Mouse (Mus musculus) embryonic facial prominence, embryonic 14.5 days (tissue): Measurements from ENCODE around the gene Galnt7. TPM values are rescaled to one million over a fixed set of nuclear protein-coding genes. Genes with fewer than 3 reads are reported as not detected.
"Not testable (repeated sequence)": the region's sequence is repeated elsewhere in the genome, so short reads cannot be mapped to it uniquely, and the experiment has no call there.

Experiments used
- ATAC-seq: fragments of 200-750 bp; cut with Nextera tagmentation; 2 replicates; pipeline ENCODE4 v1.8.0; 2017; ENCODE audit warnings: low read depth, moderate number of reproducible peaks, moderate TSS enrichment
- DNase-seq: peaks from one replicate; pipeline ENCODE4 v3.0.0-alpha.2; 2015; ENCODE audit warnings: low spot score
- H3K27ac ChIP-seq: fragments of 300-500 bp; sonication (generic); replicated peaks from 2 replicates; pipeline ENCODE4 v1.5.1; 2014; ENCODE audit warnings: low read depth, mild to moderate bottlenecking, low read length, moderate library complexity
- H3K27me3 ChIP-seq: fragments of 300-500 bp; sonication (generic); replicated peaks from 2 replicates; pipeline ENCODE4 v1.6.1; 2014; ENCODE audit warnings: low read length; ENCODE audit not compliant: control insufficient read depth, insufficient read depth
- H3K36me3 ChIP-seq: fragments of 300-500 bp; sonication (generic); 2 replicates; pipeline ENCODE4 v1.6.1; 2014; ENCODE audit warnings: low read length, mixed read lengths; ENCODE audit not compliant: control insufficient read depth, insufficient read depth
- H3K4me1 ChIP-seq: fragments of 300-500 bp; sonication (generic); 2 replicates; pipeline ENCODE4 v1.6.1; 2014; ENCODE audit warnings: antibody characterized with exemption, low read length; ENCODE audit not compliant: control insufficient read depth, insufficient read depth
- H3K4me2 ChIP-seq: fragments of 300-500 bp; sonication (generic); 2 replicates; pipeline ENCODE4 v1.6.1; 2014; ENCODE audit warnings: low read depth, mild to moderate bottlenecking, low read length, moderate library complexity, mixed read lengths
- H3K4me3 ChIP-seq: fragments of 300-500 bp; sonication (generic); 2 replicates; pipeline ENCODE4 v1.5.1; 2014; ENCODE audit warnings: low read depth, mild to moderate bottlenecking, low read length
- H3K9ac ChIP-seq: fragments of 300-500 bp; sonication (generic); 2 replicates; pipeline ENCODE4 v1.6.1; 2014; ENCODE audit warnings: low read depth, mild to moderate bottlenecking, low read length, moderate library complexity, mixed read lengths
- H3K9me3 ChIP-seq: fragments of 300-500 bp; sonication (generic); 2 replicates; pipeline ENCODE4 v1.6.1; 2016; ENCODE audit warnings: low read length; ENCODE audit not compliant: control insufficient read depth
- WGBS: fragments of 180-500 bp; shearing (Covaris S2); extraction: QIAGEN DNeasy Blood & Tissue Kit; methylation state at CpG from one replicate; pipeline ENCODE4 v1.1.7; 2014; 5-methylcytosine and 5-hydroxymethylcytosine counted together
- polyA plus RNA-seq: library from polyadenylated mRNA; unstranded; fragments of >200 nt; fragmentation: Nextera tagmentation; extraction: Ambion mirVana; gene quantifications from 2 replicates; pipeline ENCODE4 v1.2.1, GENCODE M21; 2014

Galnt7 gene
- polyA plus RNA-seq, 1 experiment from 2014 or later: 14.1 TPM

DNA sequence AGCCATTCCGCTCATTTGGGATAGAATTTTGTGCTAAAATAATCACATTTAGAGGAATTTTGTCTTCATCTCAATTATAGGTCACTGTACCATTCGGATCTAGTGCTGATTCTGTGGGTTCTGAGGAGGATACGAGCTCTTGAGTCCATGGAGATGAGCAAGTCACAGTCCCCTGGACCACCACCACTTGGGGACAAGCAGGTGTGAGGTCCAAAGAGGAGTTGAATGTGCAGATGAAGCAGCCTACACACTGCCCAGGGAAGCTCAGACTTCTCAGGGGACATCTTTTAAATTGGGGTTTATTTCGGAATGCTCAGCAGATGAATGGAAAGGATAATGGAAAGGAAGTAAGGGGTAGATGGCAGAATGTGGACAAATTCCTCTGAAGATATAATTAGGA is 119.7 kb downstream of the Galnt7 start:
- Histone ChIP-seq H3K9me3 (no peaks in the 10 kb centered on the region), H3K27ac (no peak overlapping the region), H3K27me3 (no peaks in the 10 kb centered on the region), H3K4me2 (no peak overlapping the region), H3K9ac (no peak overlapping the region), H3K4me3 (no peak overlapping the region), H3K36me3 (peaks cover 17% of the 10 kb centered on the region), H3K4me1 (no peaks in the 10 kb centered on the region)
- ATAC-seq: no peak
- DNase-seq: no peak
- 88% methylated on average over 4 of the region's 4 CpGs for WGBS

DNA sequence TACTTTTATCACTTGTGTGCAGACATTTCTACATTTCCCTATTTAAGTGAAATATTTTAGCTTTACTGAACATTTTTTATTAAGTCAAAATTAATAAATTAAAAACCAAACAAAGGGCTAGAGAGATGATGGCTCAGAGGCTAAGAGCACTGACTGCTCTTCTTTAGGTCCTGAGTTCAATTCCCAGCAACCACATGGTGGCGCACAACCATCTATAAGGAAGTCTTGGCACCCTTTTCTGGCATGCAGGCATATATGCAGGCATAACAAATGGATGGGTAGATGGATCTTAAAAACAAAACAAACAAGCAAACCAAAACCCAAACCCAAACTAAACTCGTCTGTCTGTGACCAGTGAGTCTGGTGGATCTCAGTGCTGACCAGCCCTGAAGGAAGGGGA is 120.6 kb downstream of the Galnt7 start:
- Histone ChIP-seq H3K4me1 (no peaks in the 10 kb centered on the region), H3K36me3 (peaks cover 17% of the 10 kb centered on the region), H3K9me3 (no peaks in the 10 kb centered on the region), H3K4me3 (no peak overlapping the region), H3K27ac (no peak overlapping the region), H3K4me2 (no peak overlapping the region), H3K9ac (no peak overlapping the region), H3K27me3 (no peaks in the 10 kb centered on the region)
- peak; percentile 46 for DNase-seq
- 51% methylated on average over 2 of the region's 2 CpGs for WGBS
- ATAC-seq: no peak

DNA sequence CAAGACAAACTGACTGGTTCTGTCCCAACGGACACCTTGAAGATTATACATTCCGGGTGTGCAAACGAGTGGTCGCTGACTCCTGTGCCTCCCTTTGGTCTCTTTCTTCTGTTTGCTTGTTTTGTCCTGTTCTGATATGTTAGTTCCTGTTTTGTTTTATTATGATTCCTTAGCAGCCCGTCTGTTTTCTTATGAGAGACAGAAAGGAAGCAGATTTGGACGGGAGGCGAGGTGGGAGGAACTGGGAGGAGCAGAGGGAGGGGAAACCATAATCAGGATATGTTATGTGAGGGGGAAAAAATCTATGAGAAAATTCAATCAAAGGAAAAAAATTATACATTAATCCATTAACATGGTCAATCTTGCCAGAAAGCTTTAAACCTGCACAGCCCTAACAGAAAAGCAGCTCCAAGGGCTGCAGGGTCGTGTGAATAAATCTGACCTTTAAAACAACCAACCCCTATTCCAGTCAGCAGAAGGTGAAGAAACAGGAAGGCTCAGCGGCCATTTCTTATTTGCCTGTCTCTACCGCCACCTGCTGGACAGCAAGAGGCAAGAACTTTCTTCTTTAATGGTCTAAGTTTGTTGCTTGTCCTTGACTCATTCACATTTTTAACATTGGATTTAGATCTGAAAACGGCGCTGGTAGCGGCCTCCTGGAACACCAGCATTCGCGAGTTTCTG is 122.0 kb downstream of the Galnt7 start:
- Histone ChIP-seq H3K4me2 (no peak overlapping the region), H3K36me3 (peaks cover 12% of the 10 kb centered on the region), H3K9ac (no peak overlapping the region), H3K27ac (no peak overlapping the region), H3K9me3 (no peaks in the 10 kb centered on the region), H3K4me3 (no peak overlapping the region), H3K27me3 (no peaks in the 10 kb centered on the region), H3K4me1 (no peaks in the 10 kb centered on the region)
- WGBS: 30% methylated on average over 15 of the region's 15 CpGs
- ATAC-seq (peak; percentile 31), DNase-seq (peak; percentile 90)

DNA sequence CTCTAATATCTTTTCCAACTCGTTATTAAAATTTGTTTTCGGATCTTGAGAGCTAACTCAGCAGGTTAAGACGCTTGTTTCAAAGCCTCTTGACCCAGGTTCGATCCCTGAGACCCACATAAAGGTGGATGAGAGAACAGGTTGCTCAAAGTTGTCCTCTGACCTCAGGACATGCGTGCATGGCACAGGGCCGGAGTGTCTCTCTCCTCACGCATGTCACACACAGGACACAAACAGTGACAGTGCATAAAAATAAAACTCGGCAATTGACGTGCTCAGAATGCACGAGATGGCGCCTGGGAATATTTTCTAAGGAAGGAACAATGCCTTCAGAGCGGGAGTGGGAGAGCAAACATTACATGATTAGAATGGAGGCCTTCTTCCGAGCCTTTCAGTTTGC is 122.6 kb downstream of the Galnt7 start:
- WGBS: 92% methylated on average over 13 of the region's 13 CpGs
- Histone ChIP-seq H3K9ac (no peak overlapping the region), H3K36me3 (peaks cover 12% of the 10 kb centered on the region), H3K9me3 (no peaks in the 10 kb centered on the region), H3K4me2 (no peak overlapping the region), H3K27ac (no peak overlapping the region), H3K4me3 (no peak overlapping the region), H3K4me1 (no peaks in the 10 kb centered on the region), H3K27me3 (no peaks in the 10 kb centered on the region)
- no peak for ATAC-seq
- no peak for DNase-seq

DNA sequence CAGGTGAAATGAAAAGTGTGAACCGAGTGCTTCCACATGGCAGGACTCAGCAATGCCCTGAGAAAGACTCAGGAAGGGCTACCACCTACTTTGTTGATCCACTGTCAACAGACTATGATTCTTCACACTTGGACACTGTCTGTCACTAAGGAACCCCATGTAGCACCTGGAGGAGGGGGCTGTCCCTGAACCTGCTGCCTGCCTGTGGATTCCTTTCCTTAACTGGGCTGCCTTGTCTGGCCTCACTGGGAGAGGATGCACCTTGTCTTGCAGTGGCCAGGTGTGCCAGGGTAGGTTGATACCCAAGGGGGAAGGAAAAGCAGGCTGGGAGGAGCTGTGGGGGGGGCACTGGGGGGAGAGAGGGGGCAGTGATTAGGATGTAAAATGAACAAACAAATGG is 124.8 kb downstream of the Galnt7 start:
- DNase-seq (no peak), ATAC-seq (no peak)
- H3K27ac ChIP-seq: no peak overlapping the region
- no peak overlapping the region for H3K4me2 ChIP-seq
- H3K27me3 ChIP-seq: no peaks in the 10 kb centered on the region
- H3K9ac ChIP-seq: no peak overlapping the region
- no peak overlapping the region for H3K4me3 ChIP-seq
- H3K9me3 ChIP-seq: no peaks in the 10 kb centered on the region
- H3K36me3 ChIP-seq: 0 out of 2 replicates have a peak, but pooled peaks cover 8% of the 10 kb centered on the region
- H3K4me1 ChIP-seq: no peaks in the 10 kb centered on the region
- 92% methylated on average over 1 of the region's 1 CpGs for WGBS

DNA sequence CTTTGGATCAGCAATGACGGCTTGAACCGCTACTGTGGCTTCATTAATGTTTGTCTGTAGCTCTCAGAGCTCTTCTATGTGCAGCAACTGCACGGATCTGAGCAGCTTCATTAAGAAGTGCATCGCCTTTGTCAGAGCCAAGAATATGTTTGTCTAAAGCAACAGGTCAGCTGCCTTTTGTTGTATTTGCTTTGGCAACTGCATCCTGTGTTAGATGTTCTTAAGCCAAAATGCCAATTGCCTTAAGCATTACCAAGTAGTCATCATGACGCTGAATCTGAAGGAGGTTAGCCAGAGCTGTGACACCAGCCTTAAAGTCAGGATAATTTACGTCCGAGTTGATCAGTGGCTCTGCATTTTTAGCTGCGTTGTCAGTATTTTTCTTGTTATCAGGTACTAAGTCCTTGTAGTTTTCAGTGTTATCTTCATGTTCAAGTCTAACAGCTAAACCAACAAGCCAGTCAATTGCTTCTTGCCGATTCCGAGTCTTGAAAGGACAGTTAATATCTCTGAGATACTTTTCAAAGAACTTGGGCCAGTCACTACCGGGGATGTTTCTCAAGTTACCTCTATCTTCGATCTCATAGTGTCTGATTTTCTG is 132.5 kb downstream of the Galnt7 start:
- Histone ChIP-seq H3K4me3 (no peak overlapping the region), H3K4me1 (no peaks in the 10 kb centered on the region), H3K27ac (no peak overlapping the region), H3K9ac (no peak overlapping the region), H3K9me3 (no peaks in the 10 kb centered on the region), H3K4me2 (no peak overlapping the region), H3K36me3 (peaks cover 12% of the 10 kb centered on the region), H3K27me3 (no peaks in the 10 kb centered on the region)
- ATAC-seq (no peak), DNase-seq (no peak)
- WGBS: 88% methylated on average over 12 of the region's 12 CpGs

DNA sequence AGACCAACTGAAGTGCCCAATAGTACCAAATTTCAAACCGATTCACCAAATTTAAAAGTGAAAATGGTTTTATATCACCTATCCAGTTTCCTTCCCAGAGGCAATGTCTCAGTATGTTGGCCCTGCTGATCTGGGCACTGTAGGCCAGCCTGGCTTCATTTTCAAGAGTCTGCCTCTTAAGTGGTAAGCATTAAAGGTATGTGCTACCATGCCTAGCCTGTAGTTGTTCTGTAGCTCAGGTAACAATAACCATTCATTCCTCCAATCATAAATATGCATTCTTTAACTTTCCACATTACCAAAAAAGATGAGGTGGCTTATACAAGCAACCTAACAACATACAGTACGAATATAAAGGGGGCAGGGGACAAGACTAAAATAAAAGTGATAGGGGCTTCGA is 135.1 kb downstream of the Galnt7 start:
- peaks cover 20% of the 10 kb centered on the region for H3K36me3 ChIP-seq
- DNase-seq (no peak), ATAC-seq (no peak)
- H3K27ac ChIP-seq: no peak overlapping the region
- H3K4me1 ChIP-seq: peaks cover 3% of the 10 kb centered on the region; the same call in 1 of the 2 replicates
- WGBS: 90% methylated on average over 3 of the region's 3 CpGs
- no peak overlapping the region for H3K4me3 ChIP-seq
- H3K9me3 ChIP-seq: no peaks in the 10 kb centered on the region
- no peak overlapping the region for H3K4me2 ChIP-seq
- no peaks in the 10 kb centered on the region for H3K27me3 ChIP-seq
- H3K9ac ChIP-seq: no peak overlapping the region

DNA sequence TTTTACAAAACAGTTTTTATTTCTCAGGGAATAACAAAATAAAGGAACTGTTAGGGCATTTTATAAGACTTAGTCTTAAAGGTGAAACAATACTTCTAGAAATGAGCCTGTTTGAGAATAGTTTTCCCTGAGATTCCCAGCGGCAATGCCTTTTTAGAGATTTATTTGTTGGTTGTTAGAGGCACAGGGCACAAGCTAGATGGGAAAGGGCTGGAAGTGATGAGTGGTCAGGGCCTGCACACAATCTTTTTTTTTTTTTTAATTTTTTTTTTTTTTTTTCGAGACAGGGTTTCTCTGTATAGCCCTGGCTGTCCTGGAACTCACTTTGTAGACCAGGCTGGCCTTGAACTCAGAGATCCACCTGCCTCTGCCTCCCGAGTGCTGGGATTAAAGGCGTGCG is 136.1 kb downstream of the Galnt7 start:
- H3K4me3 ChIP-seq, H3K4me1 ChIP-seq, H3K9me3 ChIP-seq, H3K27ac ChIP-seq, ATAC-seq, H3K9ac ChIP-seq, H3K4me2 ChIP-seq, H3K27me3 ChIP-seq, DNase-seq: not testable (repeated sequence)
- H3K36me3 ChIP-seq: peaks cover 20% of the 10 kb centered on the region
- WGBS: 84% methylated on average over 5 of the region's 5 CpGs

DNA sequence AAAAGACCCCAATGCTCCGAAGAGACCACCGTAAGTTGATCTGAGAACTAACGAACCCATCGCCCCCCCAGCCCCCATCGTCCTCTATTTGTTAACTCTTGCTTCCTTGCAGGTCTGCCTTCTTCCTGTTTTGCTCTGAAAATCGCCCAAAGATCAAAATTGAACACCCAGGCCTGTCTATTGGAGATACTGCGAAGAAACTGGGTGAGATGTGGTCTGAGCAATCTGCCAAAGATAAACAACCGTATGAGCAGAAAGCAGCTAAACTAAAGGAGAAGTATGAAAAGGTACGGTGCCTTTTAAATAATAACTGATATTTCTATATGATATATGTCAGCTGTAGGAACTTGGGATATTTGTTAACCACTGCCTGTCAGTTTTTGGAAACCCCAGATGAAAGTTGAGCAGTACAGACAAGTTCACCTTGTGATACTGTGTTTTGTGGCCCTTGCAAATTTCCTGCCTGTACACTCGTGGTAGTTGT is 139.6 kb downstream of the Galnt7 start:
- not testable (repeated sequence) for ATAC-seq, DNase-seq, H3K9me3 ChIP-seq, H3K4me1 ChIP-seq, H3K27me3 ChIP-seq
- peaks cover 20% of the 10 kb centered on the region for H3K36me3 ChIP-seq
- H3K4me3 ChIP-seq: peak overlapping the region; percentile 70
- H3K27ac ChIP-seq: peak overlapping the region; percentile 100; the same call in 1 of the 2 replicates
- H3K9ac ChIP-seq: peak overlapping the region; percentile 100
- peak overlapping the region; percentile 64 for H3K4me2 ChIP-seq
- 10% methylated on average over 9 of the region's 10 CpGs for WGBS
